Mouse (Mus musculus): ENCODE results near the gene 4933427I04Rik.

4933427I04Rik gene

DNA sequence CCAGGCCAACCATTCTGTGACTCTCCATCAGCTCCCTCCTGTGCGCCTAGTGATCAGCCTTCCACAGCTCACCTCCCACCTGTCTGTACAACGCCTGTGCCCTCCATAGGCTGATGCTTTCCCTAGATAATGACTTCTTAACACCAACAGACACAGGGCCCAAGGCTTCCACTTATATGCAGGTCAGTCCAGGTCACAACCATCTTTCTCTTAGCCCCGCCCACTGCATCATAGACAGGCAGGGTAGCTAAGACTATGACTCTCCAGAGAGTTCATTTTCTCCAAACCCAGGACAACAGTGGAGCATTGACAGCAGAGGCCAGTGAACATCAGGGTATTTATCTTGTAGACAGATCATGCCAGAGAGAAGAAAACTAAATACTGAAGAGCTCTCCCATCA lies at the start of gene 4933427I04Rik:
Gene 4933427I04Rik (plus strand): TSS at position 301 of the 400 bp plus-strand sequence.
- DNase-seq (ENCODE audit: low spot score): no peak

DNA sequence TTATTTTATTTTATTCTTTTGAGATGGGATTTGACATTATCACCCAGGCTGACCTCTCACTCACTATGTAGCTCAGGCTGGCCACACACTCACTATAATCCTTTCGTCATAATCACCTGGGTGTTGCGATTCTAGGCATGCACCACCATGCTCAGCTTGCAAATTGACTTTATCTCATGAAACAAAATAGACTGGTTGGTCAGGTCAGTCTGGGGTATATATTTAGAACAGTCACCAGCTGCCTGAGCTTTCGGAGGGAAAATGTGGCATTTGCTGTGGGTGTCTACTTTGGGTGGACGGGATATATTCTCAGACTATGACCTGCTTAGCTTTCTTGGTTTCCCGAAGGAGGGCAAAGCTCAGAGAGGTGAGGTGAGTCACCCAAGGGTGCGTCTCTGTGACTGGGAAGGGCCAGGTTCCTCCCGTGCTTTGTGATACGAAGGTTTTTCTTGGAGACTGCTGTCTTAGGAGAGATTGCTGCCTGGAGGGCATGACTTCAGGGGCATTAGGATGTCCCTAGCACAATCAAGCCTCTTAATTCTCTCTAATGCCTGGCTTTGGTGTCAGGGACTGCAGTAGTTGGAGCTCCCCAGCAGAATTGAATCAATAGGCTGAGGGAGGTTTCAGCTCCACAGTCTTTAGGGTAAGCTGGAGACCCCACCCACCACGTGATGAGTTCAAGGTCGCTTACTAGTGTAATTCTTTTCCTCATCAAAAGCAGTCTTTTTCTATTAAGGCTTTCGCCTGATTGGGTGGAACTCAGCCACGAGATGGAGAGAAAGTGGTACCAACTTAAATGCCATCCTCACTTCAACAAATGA lies 48.8 kb upstream of the 4933427I04Rik start:
- DNase-seq (ENCODE audit: low spot score): no peak

DNA sequence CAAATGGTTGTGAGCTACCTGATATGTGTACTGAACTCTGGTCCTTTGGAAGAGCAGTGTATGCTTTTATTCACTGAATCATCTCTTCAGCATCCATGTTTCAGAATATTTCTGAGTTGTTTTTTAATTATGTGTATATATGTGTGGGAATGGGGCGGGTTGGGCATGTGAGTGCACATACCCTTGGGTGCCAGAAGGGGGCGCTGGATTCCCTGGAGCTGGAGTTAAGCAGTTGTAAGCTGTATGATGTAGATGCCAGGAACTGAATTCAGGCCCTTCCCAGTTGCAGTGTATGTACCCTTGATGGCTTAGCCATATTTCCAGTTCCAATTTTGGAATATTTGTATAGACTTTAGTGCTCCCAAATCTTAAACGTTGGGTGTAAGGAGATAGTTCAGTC lies 47.0 kb upstream of the 4933427I04Rik start:
- DNase-seq (ENCODE audit: low spot score): no peak

DNA sequence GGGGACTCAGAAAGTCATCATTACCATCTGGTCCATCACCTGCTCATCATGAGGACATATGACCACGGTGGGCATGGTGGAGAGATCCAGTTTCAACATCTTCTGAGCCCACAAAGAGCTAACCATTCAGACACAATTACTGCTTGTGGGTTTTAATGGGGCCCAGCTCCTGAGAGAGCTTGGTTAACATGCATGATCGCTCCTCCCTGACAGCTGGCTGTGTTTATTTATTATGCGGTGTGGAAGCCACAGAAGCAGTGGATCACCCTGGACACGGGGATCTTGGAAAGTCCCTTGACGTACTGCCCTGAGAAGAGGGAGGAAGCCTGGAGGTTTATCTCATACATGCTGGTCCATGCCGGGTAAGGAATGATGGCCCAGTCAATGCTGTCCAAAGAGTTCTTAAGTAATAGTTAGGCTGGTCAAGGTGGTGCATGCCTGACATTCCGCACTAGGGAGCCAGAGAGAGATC lies 45.4 kb upstream of the 4933427I04Rik start:
- no peak for DNase-seq (ENCODE audit: low spot score)

DNA sequence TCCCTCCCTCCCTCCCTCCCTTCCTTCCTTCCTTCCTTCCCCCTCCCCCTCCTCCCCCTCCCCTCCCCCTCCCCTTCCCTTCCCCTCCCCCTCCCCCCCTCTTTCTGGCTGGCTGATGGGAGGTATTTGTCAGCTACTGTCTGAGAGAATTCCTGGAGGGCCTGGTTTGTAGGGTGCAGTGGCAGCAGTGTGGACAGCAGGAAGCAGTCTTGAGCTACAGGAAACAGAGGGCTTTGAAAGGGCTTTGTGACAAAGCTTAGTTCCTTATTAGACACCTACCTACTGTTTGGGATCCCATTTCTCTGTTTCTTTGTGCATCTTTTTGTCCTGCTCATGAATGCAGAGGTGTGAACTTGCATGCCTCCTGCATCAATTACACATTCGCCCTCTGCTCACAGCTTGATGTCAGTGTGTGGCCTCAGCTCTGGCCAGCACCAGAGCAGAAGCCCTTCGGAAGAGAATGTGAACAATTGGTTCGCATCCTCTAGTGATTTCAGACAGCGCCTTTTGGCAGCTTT lies 40.3 kb upstream of the 4933427I04Rik start:
- no peak for DNase-seq (ENCODE audit: low spot score)

DNA sequence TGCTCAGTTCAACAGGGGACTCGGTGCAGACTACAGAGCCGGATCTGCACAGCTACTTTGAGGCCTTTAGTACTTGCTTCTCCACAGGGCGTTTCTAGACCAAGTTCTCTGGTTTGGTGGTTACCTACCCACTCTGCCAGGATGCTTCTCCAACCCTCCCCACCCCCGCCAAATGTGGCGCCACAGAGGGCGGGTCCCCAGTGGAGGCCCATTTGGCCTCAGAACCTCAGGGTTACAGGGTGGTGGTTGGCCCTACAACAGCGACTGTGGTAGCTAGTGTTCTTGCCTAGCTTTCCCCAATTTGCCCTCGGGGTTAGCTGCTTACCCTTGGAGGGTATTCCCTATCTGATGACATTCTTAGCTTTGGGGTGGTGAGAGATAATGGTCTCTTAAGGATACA lies 17.4 kb upstream of the 4933427I04Rik start:
- no peak for DNase-seq (ENCODE audit: low spot score)

DNA sequence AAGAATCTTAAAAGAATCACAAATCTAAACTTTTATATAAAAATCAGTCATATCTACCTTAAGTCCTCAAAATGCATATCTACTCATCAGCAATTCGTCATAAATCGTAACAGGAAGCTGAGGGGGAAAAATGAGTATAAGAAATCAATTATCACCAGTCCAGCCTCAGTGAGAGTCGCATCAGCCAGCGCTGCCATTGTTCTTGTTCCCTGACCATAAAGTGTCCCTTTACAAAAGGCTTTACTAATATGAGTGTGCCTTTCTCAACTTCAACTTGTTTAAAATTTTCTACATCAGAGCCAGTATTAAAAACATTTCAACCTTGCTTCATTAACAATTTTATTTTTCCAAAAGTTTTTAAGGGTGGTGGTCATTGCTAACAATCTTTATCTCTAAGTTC lies 2.6 kb upstream of the 4933427I04Rik start:
- no peak for DNase-seq (ENCODE audit: low spot score)

DNA sequence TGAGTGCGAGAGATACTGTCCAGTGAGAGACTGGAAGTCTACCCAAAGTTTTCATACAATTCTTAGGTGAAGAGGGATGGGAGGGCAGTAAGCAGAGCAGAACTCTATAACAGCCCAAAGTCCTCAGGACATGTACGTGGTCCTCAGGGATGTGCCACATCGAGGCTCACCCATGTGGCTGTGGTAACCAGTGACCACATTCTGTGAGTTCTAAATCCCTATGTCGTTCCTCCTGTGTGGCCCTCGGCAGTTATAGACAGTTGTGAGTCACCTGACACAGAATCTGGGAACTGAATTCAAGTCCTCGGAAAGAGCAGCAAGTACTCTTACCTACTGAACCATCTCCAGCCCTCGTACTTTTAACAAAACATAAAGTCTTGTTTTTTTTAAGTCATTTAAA lies 1.4 kb upstream of the 4933427I04Rik start:
- no peak for DNase-seq (ENCODE audit: low spot score)

DNA sequence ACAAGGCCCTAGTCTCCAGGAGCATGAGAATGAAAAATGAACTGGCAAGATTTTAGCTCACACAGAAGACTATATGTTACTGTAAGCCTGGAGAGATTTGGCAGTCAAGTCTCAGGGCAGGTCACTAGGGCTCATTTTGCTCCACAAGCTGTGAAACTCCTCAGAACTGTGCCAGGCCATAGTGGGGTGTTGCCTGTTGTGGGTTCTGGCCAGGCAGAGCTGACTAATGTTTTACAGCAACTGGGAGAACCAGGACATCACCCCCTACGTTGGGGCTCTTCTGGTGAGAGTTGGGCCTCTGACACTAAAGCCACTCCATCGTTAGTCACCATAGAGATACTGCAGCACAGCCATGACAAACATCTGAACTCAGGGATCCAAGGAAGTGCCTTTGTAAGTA lies 324 bp downstream of the 4933427I04Rik start:
- DNase-seq (ENCODE audit: low spot score): no peak

DNA sequence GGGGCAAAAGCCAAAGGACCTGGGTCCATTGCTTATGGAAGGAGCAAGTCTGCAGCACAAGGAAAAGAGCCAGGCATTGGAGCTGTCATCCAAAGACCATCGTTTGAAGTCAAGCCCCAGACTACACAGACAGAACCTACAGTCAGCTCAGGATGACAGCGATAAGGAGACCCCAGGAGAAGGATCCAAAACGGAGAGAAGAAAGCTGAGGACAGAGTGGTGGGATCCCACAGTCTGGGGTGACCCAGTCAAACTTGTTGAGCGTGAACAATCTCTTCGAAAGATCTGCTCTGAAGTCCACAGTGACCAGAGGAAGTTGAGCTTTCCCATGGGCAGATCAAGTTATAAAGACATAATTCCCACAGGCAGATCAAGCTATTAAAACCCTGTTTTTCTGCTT lies 1.1 kb downstream of the 4933427I04Rik start:
- DNase-seq (ENCODE audit: low spot score): no peak

DNA sequence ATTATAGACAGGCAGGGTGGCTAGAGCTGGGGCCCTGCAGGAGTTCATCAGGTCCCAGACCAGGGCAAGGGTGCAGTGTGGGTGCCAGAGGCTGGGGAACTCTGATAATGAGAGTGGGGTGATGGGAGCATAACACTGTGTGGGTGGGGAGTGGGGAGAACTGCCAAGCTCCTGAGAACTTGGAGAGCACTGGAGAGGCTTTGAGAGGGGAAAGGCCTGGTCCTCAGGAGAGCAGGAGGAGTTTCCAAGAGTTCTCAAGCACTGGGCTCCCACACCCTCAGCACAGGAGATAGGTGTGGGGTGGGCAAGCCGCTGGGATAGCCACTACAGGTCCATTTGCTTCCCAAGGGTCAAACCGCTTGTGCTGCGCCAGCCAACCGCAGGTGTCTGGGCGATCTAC lies 34.2 kb downstream of the 4933427I04Rik start:
- DNase-seq (ENCODE audit: low spot score): no peak

DNA sequence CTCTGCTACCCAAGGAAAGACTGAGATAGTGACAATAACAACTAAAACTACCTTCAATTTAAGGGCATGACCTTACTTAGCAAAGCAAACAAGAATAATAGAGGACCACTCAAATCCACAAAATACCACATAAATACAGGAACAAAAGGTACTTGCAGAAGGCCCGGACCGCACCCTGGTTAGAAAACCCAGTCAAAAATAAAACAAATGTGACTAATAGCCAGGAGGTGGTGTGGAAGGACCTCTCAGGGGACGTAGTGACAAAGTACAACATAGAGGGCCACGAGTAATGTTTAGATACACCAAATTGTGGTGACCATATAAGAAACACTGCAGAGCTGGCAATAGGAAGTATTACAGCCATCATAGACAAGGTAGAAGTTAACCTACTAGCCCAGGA lies 34.8 kb downstream of the 4933427I04Rik start:
- no peak for DNase-seq (ENCODE audit: low spot score)

DNA sequence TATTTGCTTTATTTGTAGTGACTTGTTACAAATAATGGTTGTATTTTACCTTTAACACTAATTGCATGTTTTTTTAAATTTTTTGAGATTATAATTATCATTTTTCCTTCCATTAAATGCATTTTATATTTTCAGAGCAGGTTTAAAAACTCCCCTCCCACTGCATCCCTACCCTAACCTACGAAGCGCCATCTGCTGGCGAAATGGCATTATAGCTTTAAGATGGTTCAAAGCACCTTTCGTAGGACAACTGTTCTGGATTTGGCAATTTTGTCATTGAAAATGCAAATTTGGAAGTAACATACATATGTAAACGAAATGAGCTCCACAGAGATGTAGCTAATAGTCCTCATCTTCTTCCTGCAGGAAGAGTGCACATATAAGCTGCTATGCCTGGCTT lies 39.2 kb downstream of the 4933427I04Rik start:
- no peak for DNase-seq (ENCODE audit: low spot score)

DNA sequence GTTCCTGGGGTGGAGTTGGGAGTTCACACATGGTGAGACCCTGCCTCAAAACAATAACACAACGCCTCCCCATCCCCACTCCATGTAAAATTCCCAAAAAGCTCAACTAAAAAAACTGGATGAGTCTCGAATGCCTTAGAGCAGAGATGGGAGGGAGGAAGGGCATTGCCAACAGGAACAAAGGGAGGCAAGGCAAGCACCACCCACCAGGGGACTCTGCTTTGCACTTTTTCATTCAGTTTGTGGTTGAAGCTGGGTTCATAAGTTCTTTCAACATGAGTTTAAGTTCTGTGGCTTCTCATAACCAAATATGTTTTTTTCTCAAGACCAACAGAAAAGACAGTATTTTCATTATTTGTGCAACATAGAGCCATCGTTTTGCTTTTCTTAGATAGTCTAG lies 44.0 kb downstream of the 4933427I04Rik start:
- DNase-seq (ENCODE audit: low spot score): no peak

DNA sequence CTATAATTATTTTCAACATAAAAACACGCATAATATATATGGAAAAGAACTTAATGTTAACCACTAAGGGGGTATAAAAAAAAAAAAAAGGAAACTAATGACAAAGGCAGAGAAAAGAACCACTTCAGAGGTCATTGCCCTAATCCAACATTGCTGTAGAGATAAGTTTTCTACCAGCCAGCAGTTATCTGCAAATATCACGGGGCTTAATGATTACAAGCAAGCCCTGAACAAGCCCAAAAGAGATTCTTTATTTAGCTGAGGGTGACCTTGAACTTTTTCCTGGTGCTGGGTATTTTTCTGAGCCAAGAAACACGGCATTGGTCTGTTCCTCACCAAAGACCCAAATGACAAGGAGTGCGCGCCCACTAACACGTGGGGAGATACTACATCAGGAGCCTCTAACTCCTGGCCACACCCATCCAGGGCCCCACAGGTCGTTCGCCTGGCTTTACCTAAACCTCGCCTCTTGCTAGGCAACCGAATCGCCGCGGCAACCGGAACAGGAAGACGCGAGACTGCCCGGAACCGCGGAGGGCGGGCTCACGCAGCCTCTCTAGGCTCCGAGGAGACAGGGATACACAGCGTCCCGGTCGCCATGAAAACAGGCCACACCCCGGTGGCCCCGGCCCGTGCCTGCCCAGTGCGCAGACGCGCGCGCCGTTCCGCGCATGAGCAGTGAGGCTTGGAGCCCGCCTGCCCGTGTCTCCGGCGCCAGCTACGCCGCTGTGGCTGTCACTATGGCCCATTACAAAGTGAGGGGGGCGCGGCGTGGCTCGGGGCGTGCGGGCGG lies 45.0 kb downstream of the 4933427I04Rik start, which contains the start of gene Mycbp:
Gene Mycbp (plus strand): TSS at position 500 of the 793 bp plus-strand sequence.
- peak; percentile 99 for DNase-seq (ENCODE audit: low spot score)

DNA sequence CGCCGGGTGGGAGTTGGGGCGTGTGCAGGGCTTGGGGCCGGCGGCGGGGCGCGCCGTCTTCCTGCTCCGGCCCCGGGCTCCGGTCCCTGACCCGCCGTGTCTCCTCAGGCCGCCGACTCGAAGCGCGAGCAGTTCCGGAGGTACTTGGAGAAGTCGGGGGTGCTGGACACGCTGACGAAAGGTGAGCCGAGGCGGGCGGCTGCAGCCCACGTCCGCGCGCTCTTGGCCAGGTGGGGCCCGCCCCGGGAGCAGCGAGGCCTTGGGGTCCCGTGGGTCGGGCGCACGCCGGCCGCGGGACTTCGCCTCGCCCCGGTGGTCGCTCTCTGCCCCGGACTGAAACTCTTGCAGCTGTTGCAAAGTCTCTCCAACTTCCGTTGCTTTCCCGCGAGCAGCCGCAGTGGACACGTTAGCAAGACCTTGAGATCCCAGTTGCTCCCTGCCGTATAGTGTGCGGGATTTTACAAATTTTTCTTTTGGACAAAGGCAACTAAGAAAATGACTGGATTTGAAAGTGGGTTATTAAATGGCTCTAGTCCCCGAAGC lies 45.7 kb downstream of the 4933427I04Rik start:
- no peak for DNase-seq (ENCODE audit: low spot score)

DNA sequence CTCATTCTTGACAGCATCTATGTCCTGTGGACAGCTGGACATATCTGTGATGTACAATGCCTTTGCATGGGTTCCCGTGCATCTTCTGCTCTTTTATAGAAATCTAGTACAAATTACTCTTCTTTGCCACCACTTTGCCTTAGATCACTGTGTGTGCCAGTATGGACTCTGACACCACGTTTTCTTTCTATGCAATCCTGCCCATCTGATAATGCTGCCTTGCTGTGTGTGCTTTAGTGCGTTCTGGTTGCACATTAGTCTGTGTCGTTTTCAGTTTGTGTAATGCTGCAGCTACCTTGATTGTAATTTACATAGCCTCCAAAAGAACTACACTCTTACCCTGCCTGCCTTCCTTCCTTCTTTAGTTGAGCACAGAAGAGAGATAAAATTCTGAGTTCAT lies 52.0 kb downstream of the 4933427I04Rik start:
- no peak for DNase-seq (ENCODE audit: low spot score)

DNA sequence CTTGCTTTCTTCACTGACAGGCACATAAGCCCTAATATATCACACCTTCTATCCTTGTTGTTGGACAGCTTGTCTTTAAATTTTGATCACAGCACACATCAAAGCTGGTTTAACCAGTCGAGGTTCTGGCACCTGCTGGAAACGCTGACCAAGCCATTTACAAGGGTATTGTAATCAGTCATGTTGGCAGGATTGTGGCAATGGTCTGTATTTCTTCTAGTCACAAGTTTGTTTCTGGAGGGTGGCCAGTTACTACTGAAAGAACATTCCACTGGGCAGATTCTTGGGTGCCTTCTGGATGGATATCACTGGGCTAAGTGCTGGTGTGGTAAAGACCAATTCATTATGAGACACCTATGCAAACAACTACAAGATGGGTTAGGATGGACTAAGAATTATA lies 53.0 kb downstream of the 4933427I04Rik start:
- DNase-seq (ENCODE audit: low spot score): no peak
